Mouse (Mus musculus): ENCODE measurements around the gene Jazf1. TPM values are rescaled to one million over a fixed set of nuclear protein-coding genes. Genes with fewer than 3 reads are reported as not detected.

Gene Jazf1
- polyA plus RNA-seq, 1 experiment from 2014 or later = 3.4 TPM

- DNase-seq (ENCODE audit: low spot score) = no peak
- H3K9me3 ChIP-seq (replicated peaks) = no peaks in the 10 kb centered on the region
- H3K4me3 ChIP-seq = no peak overlapping the region
- H3K36me3 ChIP-seq = no peaks in the 10 kb centered on the region
- H3K27me3 ChIP-seq (ENCODE audit: low read depth, poor library complexity, severe bottlenecking) = no peaks in the 10 kb centered on the region
- peaks cover 20% of the 10 kb centered on the region for H3K4me1 ChIP-seq
- H3K27ac ChIP-seq (replicated peaks) = no peak overlapping the region
- 78% methylated on average over 6 of the region's 6 CpGs for WGBS
Measured at GRCm38 (mm10) chr6:52963430-52963732, 105.0 kb downstream of the Jazf1 start.

GRCm38 (mm10) chr6:52962600-52963429 lies 105.6 kb downstream of the Jazf1 start:
- 72% methylated on average over 4 of the region's 4 CpGs for WGBS
- Histone ChIP-seq H3K27me3 (ENCODE audit: low read depth, poor library complexity, severe bottlenecking) (no peaks in the 10 kb centered on the region), H3K27ac (replicated peaks) (no peak overlapping the region), H3K9me3 (replicated peaks) (no peaks in the 10 kb centered on the region), H3K4me3 (no peak overlapping the region), H3K36me3 (no peaks in the 10 kb centered on the region), H3K4me1 (peaks cover 22% of the 10 kb centered on the region)
- DNase-seq (ENCODE audit: low spot score) = no peak

- Histone ChIP-seq H3K4me1 (peaks cover 23% of the 10 kb centered on the region), H3K36me3 (no peaks in the 10 kb centered on the region), H3K27me3 (ENCODE audit: low read depth, poor library complexity, severe bottlenecking) (no peaks in the 10 kb centered on the region), H3K9me3 (replicated peaks) (no peaks in the 10 kb centered on the region), H3K4me3 (no peak overlapping the region), H3K27ac (replicated peaks) (no peak overlapping the region)
- DNase-seq (ENCODE audit: low spot score) = no peak
- 74% methylated on average over 6 of the region's 6 CpGs for WGBS
Measured at GRCm38 (mm10) chr6:52961660-52962490, 106.6 kb downstream of the Jazf1 start.

GRCm38 (mm10) chr6:52957730-52958129 lies 110.7 kb downstream of the Jazf1 start:
- 6% methylated on average over 4 of the region's 4 CpGs for WGBS
- H3K36me3 ChIP-seq = no peaks in the 10 kb centered on the region
- peaks cover 21% of the 10 kb centered on the region for H3K4me1 ChIP-seq
- H3K4me3 ChIP-seq = no peak overlapping the region
- H3K27ac ChIP-seq (replicated peaks) = no peak overlapping the region
- peak; percentile 72 for DNase-seq (ENCODE audit: low spot score)
- H3K27me3 ChIP-seq (ENCODE audit: low read depth, poor library complexity, severe bottlenecking) = no peaks in the 10 kb centered on the region
- no peaks in the 10 kb centered on the region for H3K9me3 ChIP-seq (replicated peaks)

- 58% methylated on average over 2 of the region's 2 CpGs for WGBS
- H3K4me3 ChIP-seq = no peak overlapping the region
- DNase-seq (ENCODE audit: low spot score) = no peak
Measured at GRCm38 (mm10) chr6:52956131-52956530, 112.3 kb downstream of the Jazf1 start.

GRCm38 (mm10) chr6:52955304-52955703 lies 113.1 kb downstream of the Jazf1 start:
- no peak for DNase-seq (ENCODE audit: low spot score)
- Histone ChIP-seq H3K4me3 (no peak overlapping the region), H3K36me3 (no peaks in the 10 kb centered on the region), H3K4me1 (peaks cover 27% of the 10 kb centered on the region), H3K27ac (replicated peaks) (no peak overlapping the region), H3K9me3 (replicated peaks) (no peaks in the 10 kb centered on the region), H3K27me3 (ENCODE audit: low read depth, poor library complexity, severe bottlenecking) (no peaks in the 10 kb centered on the region)
- 87% methylated on average over 2 of the region's 2 CpGs for WGBS

More at GRCm38 (mm10) chr6:52956131-52956530, 112.3 kb downstream of the Jazf1 start:
- peaks cover 27% of the 10 kb centered on the region for H3K4me1 ChIP-seq
- no peaks in the 10 kb centered on the region for H3K9me3 ChIP-seq (replicated peaks)
- H3K27me3 ChIP-seq (ENCODE audit: low read depth, poor library complexity, severe bottlenecking) = no peaks in the 10 kb centered on the region
- H3K27ac ChIP-seq (replicated peaks) = no peak overlapping the region
- no peaks in the 10 kb centered on the region for H3K36me3 ChIP-seq

- no peaks in the 10 kb centered on the region for H3K36me3 ChIP-seq
- no peak for DNase-seq (ENCODE audit: low spot score)
- no peaks in the 10 kb centered on the region for H3K27me3 ChIP-seq (ENCODE audit: low read depth, poor library complexity, severe bottlenecking)
- H3K4me3 ChIP-seq = no peak overlapping the region
- WGBS = 94% methylated on average over 3 of the region's 3 CpGs
- peaks cover 27% of the 10 kb centered on the region for H3K4me1 ChIP-seq
- no peaks in the 10 kb centered on the region for H3K9me3 ChIP-seq (replicated peaks)
- H3K27ac ChIP-seq (replicated peaks) = no peak overlapping the region
Measured at GRCm38 (mm10) chr6:52954861-52955260, 113.6 kb downstream of the Jazf1 start.

- no peaks in the 10 kb centered on the region for H3K27me3 ChIP-seq (ENCODE audit: low read depth, poor library complexity, severe bottlenecking)
- no peaks in the 10 kb centered on the region for H3K9me3 ChIP-seq (replicated peaks)
- no peak for DNase-seq (ENCODE audit: low spot score)
- no peak overlapping the region for H3K27ac ChIP-seq (replicated peaks)
- no peak overlapping the region for H3K4me3 ChIP-seq
- WGBS = 87% methylated on average over 9 of the region's 9 CpGs
- no peaks in the 10 kb centered on the region for H3K36me3 ChIP-seq
- H3K4me1 ChIP-seq = peaks cover 27% of the 10 kb centered on the region
Measured at GRCm38 (mm10) chr6:52954441-52954840, 114.0 kb downstream of the Jazf1 start.

- Histone ChIP-seq H3K27me3 (ENCODE audit: low read depth, poor library complexity, severe bottlenecking) (no peaks in the 10 kb centered on the region), H3K27ac (replicated peaks) (no peak overlapping the region; the same call in 1 of the 2 replicates), H3K4me1 (peaks cover 24% of the 10 kb centered on the region), H3K9me3 (replicated peaks) (no peaks in the 10 kb centered on the region), H3K4me3 (no peak overlapping the region), H3K36me3 (no peaks in the 10 kb centered on the region)
- no peak for DNase-seq (ENCODE audit: low spot score)
- WGBS = 53% methylated on average over 8 of the region's 8 CpGs
Measured at GRCm38 (mm10) chr6:52952526-52952900, 115.9 kb downstream of the Jazf1 start.

GRCm38 (mm10) chr6:52951871-52952525 lies 116.4 kb downstream of the Jazf1 start:
- Histone ChIP-seq H3K36me3 (no peaks in the 10 kb centered on the region), H3K4me1 (peaks cover 24% of the 10 kb centered on the region), H3K9me3 (replicated peaks) (no peaks in the 10 kb centered on the region), H3K4me3 (no peak overlapping the region), H3K27ac (replicated peaks) (no peak overlapping the region), H3K27me3 (ENCODE audit: low read depth, poor library complexity, severe bottlenecking) (no peaks in the 10 kb centered on the region)
- WGBS = 84% methylated on average over 7 of the region's 7 CpGs
- no peak for DNase-seq (ENCODE audit: low spot score)

- no peak overlapping the region for H3K4me3 ChIP-seq
- H3K9me3 ChIP-seq (replicated peaks) = no peaks in the 10 kb centered on the region
- no peaks in the 10 kb centered on the region for H3K27me3 ChIP-seq (ENCODE audit: low read depth, poor library complexity, severe bottlenecking)
- H3K27ac ChIP-seq (replicated peaks) = no peak overlapping the region
- whole genome bisulfite sequencing = 83% methylated on average over 5 of the region's 5 CpGs
- peaks cover 11% of the 10 kb centered on the region for H3K4me1 ChIP-seq
- DNase-seq (ENCODE audit: low spot score) = no peak
- H3K36me3 ChIP-seq = no peaks in the 10 kb centered on the region
Measured at GRCm38 (mm10) chr6:52950371-52950770, 118.1 kb downstream of the Jazf1 start.

GRCm38 (mm10) chr6:52942534-52942933 lies 125.9 kb downstream of the Jazf1 start:
- H3K9me3 ChIP-seq (replicated peaks) = no peaks in the 10 kb centered on the region
- H3K27me3 ChIP-seq (ENCODE audit: low read depth, poor library complexity, severe bottlenecking) = no peaks in the 10 kb centered on the region
- no peak overlapping the region for H3K27ac ChIP-seq (replicated peaks)
- H3K36me3 ChIP-seq = no peaks in the 10 kb centered on the region
- WGBS = 87% methylated on average over 5 of the region's 5 CpGs
- no peaks in the 10 kb centered on the region for H3K4me1 ChIP-seq
- no peak for DNase-seq (ENCODE audit: low spot score)
- H3K4me3 ChIP-seq = no peak overlapping the region

GRCm38 (mm10) chr6:52942101-52942500 lies 126.3 kb downstream of the Jazf1 start:
- DNase-seq (ENCODE audit: low spot score) = no peak
- Histone ChIP-seq H3K36me3 (no peaks in the 10 kb centered on the region), H3K27me3 (ENCODE audit: low read depth, poor library complexity, severe bottlenecking) (no peaks in the 10 kb centered on the region), H3K4me3 (no peak overlapping the region), H3K27ac (replicated peaks) (no peak overlapping the region), H3K4me1 (no peaks in the 10 kb centered on the region), H3K9me3 (replicated peaks) (no peaks in the 10 kb centered on the region)
- 90% methylated on average over 5 of the region's 5 CpGs for WGBS

All from midbrain, embryonic 10.5 days (tissue).